Mouse (Mus musculus) liver, embryonic 16.5 days (tissue): ENCODE results near the gene Fam114a2. TPM values are rescaled to one million over a fixed set of nuclear protein-coding genes. Genes with fewer than 3 reads are reported as not detected.
"Not testable (repeated sequence)": the region's sequence is repeated elsewhere in the genome, so short reads cannot be mapped to it uniquely, and the experiment has no call there.

ENCODE experiments used
- ATAC-seq: fragments of 200-750 bp; cut with Nextera tagmentation; 2 replicates; pipeline ENCODE4 v1.8.0; 2017; ENCODE audit warnings: low read depth, mild to moderate bottlenecking, moderate number of reproducible peaks, moderate library complexity
- H3K27ac ChIP-seq: fragments of 300-500 bp; sonication (generic); 2 replicates; pipeline ENCODE4 v1.5.1; 2014; ENCODE audit warnings: mild to moderate bottlenecking, low read length
- H3K27me3 ChIP-seq: fragments of 300-500 bp; sonication (generic); 2 replicates; pipeline ENCODE4 v1.6.1; 2014; ENCODE audit warnings: low read depth, low read length, mixed read lengths; ENCODE audit not compliant: control insufficient read depth, insufficient read depth
- H3K36me3 ChIP-seq: fragments of 300-500 bp; sonication (generic); 2 replicates; pipeline ENCODE4 v1.6.1; 2014; ENCODE audit warnings: mild to moderate bottlenecking; ENCODE audit not compliant: control insufficient read depth, insufficient read depth
- H3K4me1 ChIP-seq: fragments of 300-500 bp; sonication (generic); 2 replicates; pipeline ENCODE4 v1.6.1; 2014; ENCODE audit warnings: low read depth, low read length, mixed read lengths; ENCODE audit not compliant: control insufficient read depth
- H3K4me2 ChIP-seq: fragments of 300-500 bp; sonication (generic); 2 replicates; pipeline ENCODE4 v1.6.1; 2014; ENCODE audit warnings: low read depth, low read length, mixed read lengths
- H3K4me3 ChIP-seq: fragments of 300-500 bp; sonication (generic); 2 replicates; pipeline ENCODE4 v1.5.1; 2014; ENCODE audit warnings: low read depth, mild to moderate bottlenecking, low read length
- H3K9ac ChIP-seq: fragments of 300-500 bp; sonication (generic); 2 replicates; pipeline ENCODE4 v1.6.1; 2014; ENCODE audit warnings: low read depth, low read length
- H3K9me3 ChIP-seq: fragments of 300-500 bp; sonication (generic); replicated peaks from 2 replicates; pipeline ENCODE4 v1.6.1; 2016; ENCODE audit warnings: low read length; ENCODE audit not compliant: control insufficient read depth
- WGBS: fragments of 180-500 bp; shearing (Covaris S2); extraction: QIAGEN DNeasy Blood & Tissue Kit; methylation state at CpG from one replicate; pipeline ENCODE4 v1.1.7; 2014; ENCODE audit not compliant: insufficient replicate concordance; 5-methylcytosine and 5-hydroxymethylcytosine counted together
- polyA plus RNA-seq: library from polyadenylated mRNA; unstranded; fragments of >200 nt; fragmentation: Nextera tagmentation; extraction: Ambion mirVana; gene quantifications from 2 replicates; pipeline ENCODE4 v1.2.1, GENCODE M21; 2015

Fam114a2 gene
- polyA plus RNA-seq = 28.4 and 29.0 TPM in 2 replicates

GRCm38 (mm10) chr11:57518091-57518750, at the start of gene Fam114a2, which contains the start of gene Mfap3:
TSS of gene Fam114a2 (minus strand) at chr11:57518617.
TSS of gene Mfap3 (plus strand) at chr11:57518664.
- Histone ChIP-seq H3K27ac (peak within 1 kb of the TSS; percentile 75), H3K4me3 (peak within 1 kb of the TSS; percentile 89), H3K27me3 (no peaks in the 10 kb centered on the region), H3K36me3 (no peaks in the 10 kb centered on the region), H3K4me1 (peaks cover 10% of the 10 kb centered on the region), H3K4me2 (peak within 1 kb of the TSS; percentile 65), H3K9me3 (no peaks in the 10 kb centered on the region), H3K9ac (peak within 1 kb of the TSS; percentile 88)
- WGBS = under 1% methylated on average over 59 of the region's 59 CpGs
- peak; percentile 96 for ATAC-seq

GRCm38 (mm10) chr11:57566091-57567035, 47.9 kb upstream of the Fam114a2 start:
- ATAC-seq = no peak
- no peak overlapping the region for H3K4me2 ChIP-seq
- WGBS = 35% methylated on average over 18 of the region's 18 CpGs
- no peak overlapping the region for H3K9ac ChIP-seq
- no peaks in the 10 kb centered on the region for H3K27me3 ChIP-seq
- H3K36me3 ChIP-seq = no peaks in the 10 kb centered on the region
- no peak overlapping the region for H3K27ac ChIP-seq
- H3K4me3 ChIP-seq = no peak overlapping the region
- no peaks in the 10 kb centered on the region for H3K9me3 ChIP-seq
- H3K4me1 ChIP-seq = no peaks in the 10 kb centered on the region

- Histone ChIP-seq H3K4me1 (no peaks in the 10 kb centered on the region), H3K36me3 (no peaks in the 10 kb centered on the region), H3K4me2 (no peak overlapping the region), H3K9me3 (no peaks in the 10 kb centered on the region), H3K4me3 (no peak overlapping the region), H3K9ac (no peak overlapping the region), H3K27ac (no peak overlapping the region), H3K27me3 (no peaks in the 10 kb centered on the region)
- 64% methylated on average over 12 of the region's 12 CpGs for WGBS
- no peak for ATAC-seq
Measured at GRCm38 (mm10) chr11:57564564-57564963, 46.1 kb upstream of the Fam114a2 start.

GRCm38 (mm10) chr11:57557936-57558335, 39.5 kb upstream of the Fam114a2 start:
- 72% methylated on average over 9 of the region's 10 CpGs for WGBS
- H3K9me3 ChIP-seq, H3K36me3 ChIP-seq, H3K4me1 ChIP-seq, ATAC-seq, H3K4me3 ChIP-seq, H3K4me2 ChIP-seq, H3K27me3 ChIP-seq, H3K27ac ChIP-seq, H3K9ac ChIP-seq: not testable (repeated sequence)

- Histone ChIP-seq H3K4me3 (no peak overlapping the region), H3K27me3 (no peaks in the 10 kb centered on the region), H3K4me2 (no peak overlapping the region), H3K36me3 (no peaks in the 10 kb centered on the region), H3K9me3 (no peaks in the 10 kb centered on the region), H3K27ac (no peak overlapping the region), H3K4me1 (no peaks in the 10 kb centered on the region), H3K9ac (no peak overlapping the region)
- ATAC-seq = no peak
- WGBS = 61% methylated on average over 9 of the region's 9 CpGs
Measured at GRCm38 (mm10) chr11:57553015-57553780, 34.8 kb upstream of the Fam114a2 start.

- Histone ChIP-seq H3K27me3 (no peaks in the 10 kb centered on the region), H3K4me3 (no peak overlapping the region), H3K4me1 (no peaks in the 10 kb centered on the region), H3K36me3 (no peaks in the 10 kb centered on the region), H3K9ac (no peak overlapping the region), H3K4me2 (no peak overlapping the region), H3K9me3 (no peaks in the 10 kb centered on the region), H3K27ac (no peak overlapping the region)
- no peak for ATAC-seq
- 70% methylated on average over 8 of the region's 8 CpGs for WGBS
Measured at GRCm38 (mm10) chr11:57551016-57551415, 32.6 kb upstream of the Fam114a2 start.

- Histone ChIP-seq H3K4me3 (no peak overlapping the region), H3K27ac (no peak overlapping the region), H3K9ac (no peak overlapping the region), H3K4me2 (no peak overlapping the region), H3K4me1 (no peaks in the 10 kb centered on the region), H3K9me3 (no peaks in the 10 kb centered on the region), H3K27me3 (no peaks in the 10 kb centered on the region), H3K36me3 (no peaks in the 10 kb centered on the region)
- ATAC-seq = no peak
- WGBS = 67% methylated on average over 2 of the region's 2 CpGs
Measured at GRCm38 (mm10) chr11:57550230-57550629, 31.8 kb upstream of the Fam114a2 start.

- Histone ChIP-seq H3K27ac (no peak overlapping the region), H3K4me1 (no peaks in the 10 kb centered on the region)
Measured at GRCm38 (mm10) chr11:57548618-57549550, 30.5 kb upstream of the Fam114a2 start.

More at GRCm38 (mm10) chr11:57548618-57549550, 30.5 kb upstream of the Fam114a2 start:
- WGBS = 37% methylated on average over 18 of the region's 18 CpGs
- no peak overlapping the region for H3K9ac ChIP-seq
- H3K27me3 ChIP-seq = no peaks in the 10 kb centered on the region
- H3K4me3 ChIP-seq = no peak overlapping the region
- H3K36me3 ChIP-seq = no peaks in the 10 kb centered on the region
- ATAC-seq = no peak
- no peaks in the 10 kb centered on the region for H3K9me3 ChIP-seq
- peak overlapping the region; percentile 20; the same call in 1 of the 2 replicates for H3K4me2 ChIP-seq
